Mouse (Mus musculus): Measurements from ENCODE around the gene Rxrb. TPM values are rescaled to one million over a fixed set of nuclear protein-coding genes. Genes with fewer than 3 reads are reported as not detected.

Gene Rxrb
- total and polyA plus RNA-seq, 3 experiments: 27.0 to 47.7 (median 36.9) TPM

GRCm38 (mm10) chr17:34006570-34006969 lies 25.0 kb upstream of the Rxrb start:
- Histone ChIP-seq H3K4me1 (ENCODE audit: control insufficient read depth in 1 of 2, insufficient read depth in 2 of 2) (peaks cover 0 to 4% of the 10 kb centered on the region in 2 experiments; a peak in 1 of 4 replicates), H3K36me3 (replicated peaks in 1 of 2; ENCODE audit: control insufficient read depth in 1 of 2, insufficient read depth in 1 of 2, low read length in 1 of 2) (no peaks in the 10 kb centered on the region), H3K9ac (ENCODE audit: insufficient read depth, low read depth) (no peak overlapping the region), H3K4me3 (replicated peaks in 1 of 3; ENCODE audit: low read depth in 2 of 3, low read length in 2 of 3, poor library complexity in 1 of 3) (no peak overlapping the region), H3K4me2 (ENCODE audit: insufficient read depth, low read depth, poor library complexity, severe bottlenecking) (no peak overlapping the region), H3K79me2 (replicated peaks; ENCODE audit: control insufficient read depth, extremely low read depth, insufficient read depth, poor library complexity, severe bottlenecking) (no peaks in the 10 kb centered on the region), H3K9me3 (replicated peaks; ENCODE audit: low read length) (peaks cover 5% of the 10 kb centered on the region), H3K27me3 (replicated peaks) (no peaks in the 10 kb centered on the region), H3K27ac (ENCODE audit: insufficient read depth, low read depth) (no peak overlapping the region)
- DNase-seq (ENCODE audit: extremely low read depth): no peak
- in situ Hi-C loops (cut with MboI; ENCODE audit: low pct_ligation_motif_present, low pct_unique_long_range_greater_than_20kb, low sequenced_read_pairs): loop anchor here (5.0 kb wide), 1 partner anchor 1286 kb away; no protein-coding TSS in a partner anchor
- dilution Hi-C loops (cut with MboI; ENCODE audit: extremely low pct_ligation_motif_present, extremely low pct_unique_long_range_greater_than_20kb, low sequenced_read_pairs): no loop called here
- TF ChIP-seq ZMIZ1 (IDR thresholded peaks at IDR 0.05; ENCODE audit: low read depth, low read length) (no peak), ZKSCAN1 (IDR thresholded peaks at IDR 0.05; ENCODE audit: borderline replicate concordance, low read depth, low read length) (no peak), RCOR1 (conservative IDR thresholded peaks at IDR 0.05; ENCODE audit: low read depth, low read length) (no peak), MXI1 (IDR thresholded peaks at IDR 0.05; ENCODE audit: low read depth, low read length) (no peak), MAFK (IDR thresholded peaks at IDR 0.05; ENCODE audit: insufficient replicate concordance, low read length) (no peak), HCFC1 (IDR thresholded peaks at IDR 0.05; ENCODE audit: low read depth, low read length) (no peak), USF1 (IDR thresholded peaks at IDR 0.05; ENCODE audit: low read depth, low read length) (no peak), GABPA (IDR thresholded peaks at IDR 0.05; ENCODE audit: insufficient replicate concordance, low read depth, low read length) (no peak)

GRCm38 (mm10) chr17:34010156-34010555 lies 21.5 kb upstream of the Rxrb start:
- Histone ChIP-seq H3K36me3 (replicated peaks in 1 of 2; ENCODE audit: control insufficient read depth in 1 of 2, insufficient read depth in 1 of 2, low read length in 1 of 2) (peaks cover 0 to 5% of the 10 kb centered on the region in 2 experiments), H3K79me2 (replicated peaks; ENCODE audit: control insufficient read depth, extremely low read depth, insufficient read depth, poor library complexity, severe bottlenecking) (no peaks in the 10 kb centered on the region), H3K4me3 (replicated peaks in 1 of 3; ENCODE audit: low read depth in 2 of 3, low read length in 2 of 3, poor library complexity in 1 of 3) (no peak overlapping the region), H3K9ac (ENCODE audit: insufficient read depth, low read depth) (no peak overlapping the region), H3K27ac (ENCODE audit: insufficient read depth, low read depth) (no peak overlapping the region), H3K4me1 (ENCODE audit: control insufficient read depth in 1 of 2, insufficient read depth in 2 of 2) (peaks cover 0 to 9% of the 10 kb centered on the region in 2 experiments; a peak in 2 of 4 replicates), H3K27me3 (replicated peaks) (no peaks in the 10 kb centered on the region), H3K4me2 (ENCODE audit: insufficient read depth, low read depth, poor library complexity, severe bottlenecking) (no peak overlapping the region), H3K9me3 (replicated peaks; ENCODE audit: low read length) (peaks cover 10% of the 10 kb centered on the region)
- dilution Hi-C loops (cut with MboI; ENCODE audit: extremely low pct_ligation_motif_present, extremely low pct_unique_long_range_greater_than_20kb, low sequenced_read_pairs) (no loop called here), in situ Hi-C loops (cut with MboI; ENCODE audit: low pct_ligation_motif_present, low pct_unique_long_range_greater_than_20kb, low sequenced_read_pairs) (no loop called here)
- DNase-seq (ENCODE audit: extremely low read depth): no peak
- no peak for TF ChIP-seq MEF2A (IDR thresholded peaks at IDR 0.05; ENCODE audit: borderline replicate concordance, low read depth, low read length)
- no peak for TF ChIP-seq ELF1 (IDR thresholded peaks at IDR 0.05; ENCODE audit: low read depth, low read length)
- TF ChIP-seq TBP (conservative IDR thresholded peaks at IDR 0.05; ENCODE audit: low read depth, low read length): no peak
- no peak for TF ChIP-seq SMC3 (IDR thresholded peaks at IDR 0.05; ENCODE audit: low read depth, low read length)
- no peak for TF ChIP-seq MAX (IDR thresholded peaks at IDR 0.05; ENCODE audit: low read length)
- no peak for TF ChIP-seq NRF1 (IDR thresholded peaks at IDR 0.05; ENCODE audit: low read depth, low read length)

All from CH12.LX (cell line).